Mouse (Mus musculus): ENCODE results near the gene Gm7849. TPM values are rescaled to one million over a fixed set of nuclear protein-coding genes. Genes with fewer than 3 reads are reported as not detected.
"Not testable (repeated sequence)": the region's sequence is repeated elsewhere in the genome, so short reads cannot be mapped to it uniquely, and the experiment has no call there.

The Gm7849 gene
- not detected in 2 replicates for polyA plus RNA-seq (2016; fragmentation: Nextera tagmentation; extraction: Ambion mirVana)

- H3K4me1 ChIP-seq; H3K9me3 ChIP-seq (replicated peaks); DNase-seq (ENCODE audit: low spot score); H3K36me3 ChIP-seq; H3K4me3 ChIP-seq; H3K27ac ChIP-seq; H3K27me3 ChIP-seq (ENCODE audit: low read depth, poor library complexity, severe bottlenecking): not testable (repeated sequence)
- WGBS, result no CpG with 5 or more reads among the region's 1 CpGs
Measured at GRCm38 (mm10) chr8:21456460-21456859, at the start of gene Gm7849. Gene Gm7849 (minus strand): TSS chr8:21456560.

DNA sequence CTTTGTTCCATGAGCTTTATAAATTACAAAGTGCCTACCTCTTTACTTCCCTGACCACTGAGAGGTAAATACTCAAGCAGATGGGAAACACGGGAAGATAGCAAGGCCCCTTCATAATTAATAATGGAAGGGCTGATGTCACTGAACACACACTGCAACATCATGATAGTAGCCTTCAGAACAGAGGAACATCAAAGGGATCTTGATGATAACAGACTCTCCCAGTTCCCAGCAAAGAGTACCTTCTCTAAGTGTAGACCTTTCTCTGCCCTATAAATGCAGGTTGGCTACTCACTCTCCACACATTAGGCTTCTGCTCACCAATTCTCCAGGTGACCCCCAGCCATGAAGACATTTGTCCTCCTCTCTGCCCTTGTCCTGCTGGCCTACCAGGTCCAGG, 29.2 kb downstream of the Gm7849 start, which contains the start of gene Defa36:
Gene Defa36, plus strand, starts transcription at position 301 of the 400 bp plus-strand sequence.
- DNase-seq (ENCODE audit: low spot score); H3K4me1 ChIP-seq; H3K27me3 ChIP-seq (ENCODE audit: low read depth, poor library complexity, severe bottlenecking); H3K36me3 ChIP-seq; H3K4me3 ChIP-seq; H3K9me3 ChIP-seq (replicated peaks); H3K27ac ChIP-seq: not testable (repeated sequence)
- WGBS, result no CpG with 5 or more reads among the region's 1 CpGs

Other genes with a start within 250 kb of the Gm7849 start
- gene Gm15292, start 206.8 kb downstream of the Gm7849 start, polyA plus RNA-seq (2016; fragmentation: Nextera tagmentation; extraction: Ambion mirVana), result not detected in 2 replicates
- not detected in 2 replicates for gene Defa27, start 141.0 kb downstream of the Gm7849 start, polyA plus RNA-seq (2016; fragmentation: Nextera tagmentation; extraction: Ambion mirVana)
- gene Defa29, start 129.5 kb downstream of the Gm7849 start, polyA plus RNA-seq (2016; fragmentation: Nextera tagmentation; extraction: Ambion mirVana), result not detected in 2 replicates
- not detected in 2 replicates for gene Defa2, start 78.0 kb downstream of the Gm7849 start, polyA plus RNA-seq (2016; fragmentation: Nextera tagmentation; extraction: Ambion mirVana)
- gene Defa33, start 64.7 kb downstream of the Gm7849 start, polyA plus RNA-seq (2016; fragmentation: Nextera tagmentation; extraction: Ambion mirVana), result not detected in 2 replicates
- gene Defa36, start 29.1 kb downstream of the Gm7849 start, polyA plus RNA-seq (2016; fragmentation: Nextera tagmentation; extraction: Ambion mirVana), result not detected in 2 replicates
- not detected in 2 replicates for gene Defa20, start 52.7 kb upstream of the Gm7849 start, polyA plus RNA-seq (2016; fragmentation: Nextera tagmentation; extraction: Ambion mirVana)
- gene Defa32, start 72.5 kb upstream of the Gm7849 start, polyA plus RNA-seq (2016; fragmentation: Nextera tagmentation; extraction: Ambion mirVana), result not detected in 2 replicates
- not detected in 2 replicates for gene Defa37, start 108.8 kb upstream of the Gm7849 start, polyA plus RNA-seq (2016; fragmentation: Nextera tagmentation; extraction: Ambion mirVana)
- not detected in 2 replicates for gene Defa28, start 126.4 kb upstream of the Gm7849 start, polyA plus RNA-seq (2016; fragmentation: Nextera tagmentation; extraction: Ambion mirVana)
- gene Gm7861, start 137.9 kb upstream of the Gm7849 start, polyA plus RNA-seq (2016; fragmentation: Nextera tagmentation; extraction: Ambion mirVana), result not detected in 2 replicates
- not detected in 2 replicates for gene Defa26, start 161.6 kb upstream of the Gm7849 start, polyA plus RNA-seq (2016; fragmentation: Nextera tagmentation; extraction: Ambion mirVana)
- gene Defa17, start 199.2 kb upstream of the Gm7849 start, polyA plus RNA-seq (2016; fragmentation: Nextera tagmentation; extraction: Ambion mirVana), result not detected in 2 replicates
- not detected in 2 replicates for gene Defa34, start 209.2 kb upstream of the Gm7849 start, polyA plus RNA-seq (2016; fragmentation: Nextera tagmentation; extraction: Ambion mirVana)
- not detected in 2 replicates for gene AY761184, start 247.1 kb upstream of the Gm7849 start, polyA plus RNA-seq (2016; fragmentation: Nextera tagmentation; extraction: Ambion mirVana)

Measured in limb, embryonic 10.5 days (tissue).